Mouse (Mus musculus): ENCODE data around the gene Tbc1d9b.

The Tbc1d9b gene

DNA sequence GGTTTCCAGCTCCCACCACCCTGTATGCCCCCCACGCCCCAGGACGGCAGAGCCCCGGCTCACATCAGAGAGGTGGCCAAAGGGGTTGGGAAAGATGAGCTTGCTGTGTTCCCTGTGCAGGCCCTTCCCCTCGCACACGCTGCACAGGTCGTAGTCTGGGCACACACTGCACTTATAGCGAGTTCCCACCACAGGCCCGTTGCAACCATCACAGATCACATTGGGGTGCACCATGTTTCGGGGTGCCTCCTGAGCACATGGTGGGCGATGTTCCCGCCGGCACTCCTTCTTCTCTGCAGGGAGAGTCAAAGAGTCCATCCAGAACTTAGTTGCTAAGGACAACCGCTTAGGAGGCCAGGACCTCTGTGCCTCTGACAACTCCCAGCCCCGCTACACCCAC, 76.1 kb downstream of the Tbc1d9b start:
- DNase-seq (ENCODE audit: extremely low spot score, low read depth, low spot score), result no peak

DNA sequence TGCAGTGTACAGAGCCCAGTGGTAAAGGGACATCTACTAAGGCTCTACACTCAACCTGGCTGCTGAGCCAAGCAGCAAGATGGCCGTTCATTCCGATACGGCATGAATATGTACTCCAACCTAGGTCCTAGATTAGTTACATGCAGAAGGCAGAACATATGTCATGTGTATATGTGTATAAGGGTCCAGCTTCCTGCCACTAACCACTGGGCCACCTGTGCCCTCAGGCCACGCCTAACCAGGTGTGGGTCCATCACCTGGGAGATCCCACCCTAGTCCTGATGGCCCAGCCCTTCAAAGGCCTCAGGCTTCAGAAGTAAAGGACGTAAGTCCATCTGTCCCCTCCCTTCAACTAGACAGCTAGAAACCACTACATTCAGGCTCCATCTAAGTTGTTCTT, 76.8 kb downstream of the Tbc1d9b start:
- DNase-seq (ENCODE audit: extremely low spot score, low read depth, low spot score), result no peak

DNA sequence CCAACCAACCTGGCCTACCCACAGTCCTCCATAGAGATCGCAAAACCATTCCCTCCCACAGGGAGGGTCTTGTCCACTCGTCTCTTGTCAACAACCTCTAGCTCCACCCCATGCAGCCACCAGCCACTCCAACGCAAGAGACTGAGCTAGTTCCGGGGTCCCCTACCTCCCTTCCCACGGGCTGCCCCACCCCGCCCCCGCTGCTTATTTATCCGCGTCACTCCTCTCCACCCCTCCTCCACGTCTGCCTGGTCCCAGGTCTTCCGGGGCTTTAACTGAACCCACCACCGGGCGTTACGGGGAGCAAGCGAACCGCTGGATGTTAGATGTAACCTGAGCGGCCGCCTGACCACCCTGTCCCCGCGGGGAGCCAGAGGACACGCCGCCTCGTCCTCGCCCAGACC, 78.9 kb downstream of the Tbc1d9b start:
- DNase-seq (ENCODE audit: extremely low spot score, low read depth, low spot score), result peak; percentile 64

DNA sequence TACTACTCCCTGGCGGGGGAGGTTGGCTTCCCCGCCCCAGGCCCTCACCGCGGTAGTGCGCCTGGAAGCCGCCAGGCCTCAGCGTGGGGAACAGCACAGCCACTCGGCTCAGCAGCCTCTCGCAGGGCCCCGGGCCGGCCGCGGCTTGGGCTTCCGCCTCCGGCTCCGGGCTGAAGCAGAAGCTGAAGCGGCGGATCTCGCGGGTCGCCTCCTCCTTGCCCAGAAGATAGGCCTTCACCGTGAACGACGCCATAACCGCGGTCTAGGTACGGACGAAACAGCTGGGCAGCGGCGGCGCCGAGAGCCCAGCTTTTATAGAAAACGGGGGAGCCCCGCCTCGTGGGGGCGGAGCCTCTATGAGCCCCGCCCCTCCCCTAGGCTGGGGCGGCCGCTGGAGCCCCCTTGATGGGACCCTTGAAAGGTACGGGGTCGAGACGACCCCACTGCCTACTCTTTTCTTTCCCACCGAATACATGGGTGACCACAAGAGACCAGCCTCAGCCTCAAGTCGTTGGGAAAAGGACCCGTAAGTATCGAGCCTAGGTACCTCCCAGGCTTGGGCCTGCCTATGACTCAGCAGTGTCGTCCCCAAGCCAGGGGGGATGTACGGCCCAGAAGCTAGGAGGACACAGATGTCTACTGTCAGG, 79.4 kb downstream of the Tbc1d9b start, which contains the start of the genes Sqstm1 and Mgat4b:
Sqstm1 (minus strand) TSS at position 323 of the 647 bp plus-strand sequence.
Mgat4b (plus strand) TSS at position 386 of the 647 bp plus-strand sequence.
- DNase-seq (ENCODE audit: extremely low spot score, low read depth, low spot score), result no peak

DNA sequence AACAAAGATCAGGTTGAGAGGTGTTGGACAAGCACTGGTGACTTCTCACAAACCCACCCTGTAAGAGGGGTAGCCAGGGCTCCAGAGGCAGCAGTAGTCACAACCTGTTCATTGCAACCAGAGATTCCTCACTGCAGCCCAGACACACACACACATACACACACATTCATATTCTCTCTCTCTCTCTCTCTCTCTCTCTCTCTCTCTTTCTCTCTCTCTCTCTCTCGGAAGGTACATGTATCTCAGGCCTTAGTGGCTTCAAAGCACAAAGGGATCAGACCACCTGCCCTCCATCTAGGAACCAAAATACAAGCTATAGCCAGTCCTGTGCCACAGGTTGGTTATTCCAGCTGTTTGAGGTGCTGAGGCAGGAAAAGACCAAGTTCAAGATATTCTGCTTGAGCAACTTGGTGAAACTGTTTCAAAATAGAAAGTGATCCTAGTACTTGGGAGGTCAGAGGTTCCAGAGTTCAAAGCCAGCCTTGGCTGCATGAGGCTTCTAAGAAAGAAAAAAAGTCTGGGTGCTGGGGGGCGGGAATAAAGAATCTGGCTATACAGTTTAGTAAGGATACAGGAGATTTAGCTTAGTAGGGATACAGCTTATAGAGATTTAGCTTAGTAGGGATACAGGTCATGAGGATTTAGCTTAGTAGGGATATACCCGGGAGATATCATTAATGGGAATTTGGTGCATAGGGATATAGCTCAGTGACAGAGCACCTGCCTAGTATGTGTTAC, 80.3 kb downstream of the Tbc1d9b start:
- no peak for DNase-seq (ENCODE audit: extremely low spot score, low read depth, low spot score)

DNA sequence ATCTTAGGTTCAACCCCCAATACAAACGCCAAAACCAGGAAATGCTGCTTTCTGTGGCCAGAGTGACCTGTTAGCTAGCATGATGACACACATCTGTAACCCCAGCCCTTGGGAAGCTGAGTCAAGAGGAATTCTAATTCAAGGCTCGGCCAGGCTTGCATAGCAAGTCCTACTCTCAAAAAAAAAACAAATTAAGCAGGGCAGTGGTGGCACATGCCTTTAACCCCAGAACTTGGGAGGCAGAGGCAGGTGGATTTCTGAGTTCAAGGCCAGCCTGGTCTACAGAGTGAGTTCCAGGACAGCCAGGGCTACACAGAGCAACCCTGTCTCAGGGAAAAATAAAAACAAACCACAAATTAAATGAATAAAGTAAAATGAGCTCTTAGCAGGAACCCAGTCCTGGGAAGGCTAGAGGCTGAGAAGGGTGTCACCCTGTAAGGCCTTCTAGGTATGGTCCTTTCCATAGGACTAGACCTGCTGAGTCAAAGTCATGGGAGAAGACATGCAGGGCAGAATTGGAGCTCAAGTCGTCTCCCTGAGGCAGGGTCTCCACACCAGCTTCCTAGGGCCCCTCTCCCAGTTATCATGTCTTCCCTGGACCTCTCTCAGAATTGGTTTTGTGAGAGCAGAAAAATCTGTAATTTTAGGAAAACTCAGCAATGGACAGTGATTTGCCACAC, 81.0 kb downstream of the Tbc1d9b start:
- DNase-seq (ENCODE audit: extremely low spot score, low read depth, low spot score), result no peak

DNA sequence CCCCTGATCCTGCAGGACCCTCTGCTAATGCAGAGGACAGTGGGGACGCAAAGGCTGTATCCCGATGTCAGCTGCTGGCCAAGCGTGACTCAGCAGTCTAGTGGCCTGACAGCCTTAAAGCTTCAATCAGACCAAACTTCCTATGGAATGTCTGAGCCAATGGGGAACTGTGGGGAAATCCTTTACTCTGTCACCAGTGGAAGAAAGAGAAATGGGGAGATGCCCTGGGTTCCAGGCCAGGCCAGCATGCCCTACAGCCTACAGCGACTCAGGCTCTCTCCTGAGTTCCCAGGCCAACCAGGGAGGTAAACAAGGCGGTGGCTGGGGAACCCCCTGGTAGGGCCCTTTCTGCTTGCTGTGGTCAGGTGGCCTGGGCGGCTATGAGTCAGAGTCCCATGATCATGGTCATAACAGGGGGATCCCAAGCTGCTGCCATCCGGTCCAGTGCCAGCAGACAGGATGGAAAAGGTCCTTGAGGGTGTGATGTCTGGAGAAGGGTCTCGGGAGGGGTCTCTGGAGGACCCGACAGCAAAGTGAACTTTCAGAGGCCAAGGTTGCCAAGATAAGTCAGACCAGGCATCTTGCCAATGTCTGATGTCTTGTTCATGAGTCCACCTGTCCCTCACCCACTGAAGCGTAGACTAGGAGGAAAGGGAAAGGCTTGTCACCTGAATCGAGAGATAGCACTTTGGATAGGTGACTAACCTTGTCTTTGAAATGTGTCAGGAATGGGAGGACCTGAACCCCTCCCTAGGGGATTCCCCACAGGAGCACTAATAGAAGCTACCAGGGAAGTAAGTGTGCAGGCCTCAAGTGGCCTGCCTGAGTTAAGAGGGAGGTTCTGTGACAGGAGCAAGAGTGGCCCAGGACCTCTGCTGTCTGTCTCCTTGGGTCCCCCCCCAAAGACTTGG, 81.9 kb downstream of the Tbc1d9b start:
- no peak for DNase-seq (ENCODE audit: extremely low spot score, low read depth, low spot score)

DNA sequence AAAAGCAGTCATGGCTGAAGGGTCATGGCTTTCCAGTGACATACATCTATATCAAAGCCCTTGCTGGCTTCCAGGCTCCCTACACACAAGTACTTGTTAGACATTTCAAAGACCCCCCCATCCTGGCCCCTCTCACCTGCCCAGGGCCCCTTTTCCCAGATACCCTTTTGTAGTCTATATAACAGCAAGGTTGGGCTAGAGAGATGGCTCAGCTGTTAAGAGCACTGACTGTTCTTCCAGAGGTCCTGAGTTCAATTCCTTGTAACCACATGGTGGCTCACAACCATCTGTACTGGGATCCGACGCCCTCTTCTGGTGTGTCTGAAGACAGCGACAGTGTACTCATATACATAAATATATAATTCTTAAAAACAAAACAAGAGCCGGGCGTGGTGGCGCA, 83.4 kb downstream of the Tbc1d9b start:
- DNase-seq (ENCODE audit: extremely low spot score, low read depth, low spot score), result no peak

DNA sequence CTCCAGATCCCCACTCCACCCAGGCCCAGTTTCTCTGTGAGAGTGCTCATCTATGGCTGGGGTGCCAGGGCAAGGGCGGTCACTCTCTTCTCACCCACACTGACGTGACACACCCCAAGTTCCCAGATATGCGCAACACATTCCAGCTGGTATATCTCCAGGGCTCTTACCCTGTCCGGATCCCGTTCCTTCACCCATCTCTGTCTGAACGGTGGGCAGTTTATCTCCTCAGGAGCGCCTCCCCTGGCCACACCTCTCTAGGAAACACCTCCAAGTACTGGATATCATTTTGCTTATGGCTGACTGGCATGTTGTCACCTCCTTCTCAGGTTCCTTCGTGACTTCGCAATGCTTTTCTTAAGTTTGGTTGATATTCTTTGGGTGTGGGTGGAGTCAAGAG, 84.4 kb downstream of the Tbc1d9b start:
- no peak for DNase-seq (ENCODE audit: extremely low spot score, low read depth, low spot score)

DNA sequence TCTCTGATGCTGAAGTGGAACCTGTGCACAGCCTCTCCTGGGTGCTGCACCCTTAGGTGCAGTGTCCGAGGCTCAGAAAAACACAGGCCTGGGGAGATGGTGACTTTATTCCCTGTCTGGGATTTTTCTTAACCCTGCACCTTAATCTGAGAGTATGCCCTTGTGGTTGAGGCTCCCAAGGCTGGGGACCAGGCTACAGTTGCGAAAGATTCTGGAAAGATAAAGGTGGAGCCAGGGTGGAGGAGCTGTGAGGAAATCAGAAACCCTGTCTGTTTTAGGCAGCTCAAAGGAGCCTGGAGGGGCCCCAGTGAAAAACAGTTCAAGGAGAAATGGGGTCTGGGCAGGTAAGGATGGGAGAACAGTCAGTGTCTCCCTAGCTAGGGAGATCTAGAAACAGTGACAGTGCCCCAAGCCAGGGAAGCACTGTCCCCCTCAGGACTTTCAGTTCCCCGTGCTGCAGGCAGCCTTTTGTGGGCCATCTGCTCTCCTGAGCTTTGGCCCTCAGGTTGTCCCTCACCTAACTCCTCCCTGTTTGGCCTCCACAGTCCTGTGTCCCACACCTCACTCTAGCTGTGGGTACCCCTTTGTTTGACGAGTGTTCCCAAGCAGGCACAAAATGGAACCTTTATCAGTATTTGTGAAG, 85.6 kb downstream of the Tbc1d9b start:
- DNase-seq (ENCODE audit: extremely low spot score, low read depth, low spot score), result no peak

DNA sequence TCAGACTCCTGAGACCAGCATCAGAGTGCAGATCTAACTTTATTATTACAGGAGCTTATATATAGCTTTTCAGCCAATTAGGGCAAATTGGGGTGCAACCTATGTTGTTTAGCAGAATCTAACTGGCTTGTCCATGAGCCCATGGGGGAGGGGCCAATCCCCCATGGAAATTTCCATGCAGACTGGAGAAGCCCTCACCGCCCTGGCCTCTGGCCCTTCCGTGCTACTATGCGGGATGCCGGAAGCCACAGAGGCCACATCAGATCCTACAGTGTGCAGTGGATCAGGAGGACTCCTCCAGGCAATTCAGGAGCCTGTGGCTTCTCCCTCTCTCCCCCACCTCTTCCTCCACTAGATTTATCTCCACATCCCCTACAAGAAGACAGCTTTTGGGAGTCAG, 86.6 kb downstream of the Tbc1d9b start:
- no peak for DNase-seq (ENCODE audit: extremely low spot score, low read depth, low spot score)

DNA sequence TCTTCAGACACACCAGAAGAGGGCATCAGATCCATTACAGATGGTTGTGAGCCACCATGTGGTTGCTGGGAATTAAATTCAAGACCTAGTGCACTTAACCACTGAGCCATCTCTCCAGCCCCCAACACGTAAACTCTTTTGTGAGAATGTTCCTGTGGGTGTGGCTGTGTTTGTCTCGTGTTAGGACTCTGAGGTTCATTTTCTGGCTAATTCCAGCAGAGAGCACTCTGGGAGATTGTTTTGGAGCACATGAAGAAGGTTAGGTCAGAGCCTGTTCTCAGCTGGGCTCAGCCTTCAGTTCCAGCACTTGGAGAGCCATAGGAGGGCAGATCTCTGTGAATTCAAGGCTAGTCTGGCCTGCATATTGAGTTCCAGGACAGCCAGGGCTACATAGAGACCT, 88.6 kb downstream of the Tbc1d9b start:
- no peak for DNase-seq (ENCODE audit: extremely low spot score, low read depth, low spot score)
